Mouse (Mus musculus): Measurements from ENCODE around the gene Asb4. TPM values are rescaled to one million over a fixed set of nuclear protein-coding genes. Genes with fewer than 3 reads are reported as not detected.

Asb4 gene
- polyA plus RNA-seq, 1 experiment from 2014 or later = 17.9 TPM

- Histone ChIP-seq H3K9me3 (replicated peaks; ENCODE audit: control insufficient read depth, low read length, poor library complexity, severe bottlenecking) (no peaks in the 10 kb centered on the region), H3K36me3 (ENCODE audit: control insufficient read depth, insufficient read depth, low read length) (no peaks in the 10 kb centered on the region), H3K4me3 (ENCODE audit: low read depth, low read length) (no peak overlapping the region), H3K4me2 (ENCODE audit: low read length) (no peak overlapping the region), H3K27ac (ENCODE audit: low read length) (no peak overlapping the region), H3K27me3 (ENCODE audit: control insufficient read depth, insufficient read depth, low read depth, low read length) (no peaks in the 10 kb centered on the region), H3K9ac (ENCODE audit: low read depth, low read length) (no peak overlapping the region), H3K4me1 (ENCODE audit: control insufficient read depth, insufficient read depth, low read length) (peaks cover 43% of the 10 kb centered on the region)
- ATAC-seq = no peak
- WGBS = 20% methylated on average over 7 of the region's 7 CpGs
Observed at GRCm38 (mm10) chr6:5385161-5385640, 2.0 kb downstream of the Asb4 start.

- Histone ChIP-seq H3K27ac (ENCODE audit: low read length) (no peak overlapping the region), H3K4me2 (ENCODE audit: low read length) (no peak overlapping the region), H3K9me3 (replicated peaks; ENCODE audit: control insufficient read depth, low read length, poor library complexity, severe bottlenecking) (no peaks in the 10 kb centered on the region), H3K36me3 (ENCODE audit: control insufficient read depth, insufficient read depth, low read length) (no peaks in the 10 kb centered on the region), H3K9ac (ENCODE audit: low read depth, low read length) (no peak overlapping the region), H3K4me3 (ENCODE audit: low read depth, low read length) (no peak overlapping the region), H3K4me1 (ENCODE audit: control insufficient read depth, insufficient read depth, low read length) (peaks cover 35% of the 10 kb centered on the region), H3K27me3 (ENCODE audit: control insufficient read depth, insufficient read depth, low read depth, low read length) (no peaks in the 10 kb centered on the region)
- WGBS = 92% methylated on average over 4 of the region's 4 CpGs
- no peak for ATAC-seq
Observed at GRCm38 (mm10) chr6:5386486-5386885, 3.3 kb downstream of the Asb4 start.

GRCm38 (mm10) chr6:5387396-5387795, 4.2 kb downstream of the Asb4 start:
- peaks cover 27% of the 10 kb centered on the region for H3K4me1 ChIP-seq (ENCODE audit: control insufficient read depth, insufficient read depth, low read length)
- H3K27me3 ChIP-seq (ENCODE audit: control insufficient read depth, insufficient read depth, low read depth, low read length) = no peaks in the 10 kb centered on the region
- WGBS = 13% methylated on average over 2 of the region's 2 CpGs
- H3K9me3 ChIP-seq (replicated peaks; ENCODE audit: control insufficient read depth, low read length, poor library complexity, severe bottlenecking) = no peaks in the 10 kb centered on the region
- no peak overlapping the region for H3K4me2 ChIP-seq (ENCODE audit: low read length)
- H3K4me3 ChIP-seq (ENCODE audit: low read depth, low read length) = no peak overlapping the region
- no peak overlapping the region for H3K9ac ChIP-seq (ENCODE audit: low read depth, low read length)
- H3K36me3 ChIP-seq (ENCODE audit: control insufficient read depth, insufficient read depth, low read length) = no peaks in the 10 kb centered on the region
- no peak overlapping the region for H3K27ac ChIP-seq (ENCODE audit: low read length)
- no peak for ATAC-seq

DNA sequence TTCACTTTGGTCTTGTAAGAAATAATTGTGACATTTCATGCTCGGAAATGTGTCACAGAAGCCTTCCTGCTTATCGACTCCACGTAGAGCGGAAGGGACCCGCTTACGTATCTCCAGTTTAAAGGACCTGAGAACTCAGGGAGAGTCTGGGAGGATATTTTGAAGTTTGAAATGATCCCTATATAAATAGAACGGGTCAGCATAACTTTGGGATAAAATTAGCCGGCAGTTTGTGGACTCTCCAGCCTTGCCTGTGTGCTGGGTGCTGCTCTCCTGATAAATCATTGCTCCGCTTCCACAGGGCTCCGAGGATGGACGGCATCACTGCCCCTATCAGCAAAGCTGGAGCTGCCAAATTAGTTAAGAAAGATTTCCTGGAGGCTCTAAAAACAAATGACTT, 7.1 kb downstream of the Asb4 start:
- H3K9me3 ChIP-seq (replicated peaks; ENCODE audit: control insufficient read depth, low read length, poor library complexity, severe bottlenecking) = no peaks in the 10 kb centered on the region
- ATAC-seq = no peak
- no peak overlapping the region for H3K9ac ChIP-seq (ENCODE audit: low read depth, low read length)
- WGBS = 9% methylated on average over 11 of the region's 11 CpGs
- no peak overlapping the region for H3K27ac ChIP-seq (ENCODE audit: low read length)
- H3K4me3 ChIP-seq (ENCODE audit: low read depth, low read length) = peak overlapping the region; percentile 28
- H3K4me1 ChIP-seq (ENCODE audit: control insufficient read depth, insufficient read depth, low read length) = peaks cover 6% of the 10 kb centered on the region
- no peaks in the 10 kb centered on the region for H3K36me3 ChIP-seq (ENCODE audit: control insufficient read depth, insufficient read depth, low read length)
- peak overlapping the region; percentile 48 for H3K4me2 ChIP-seq (ENCODE audit: low read length)
- H3K27me3 ChIP-seq (ENCODE audit: control insufficient read depth, insufficient read depth, low read depth, low read length) = peaks cover 4% of the 10 kb centered on the region; the same call in 1 of the 2 replicates

DNA sequence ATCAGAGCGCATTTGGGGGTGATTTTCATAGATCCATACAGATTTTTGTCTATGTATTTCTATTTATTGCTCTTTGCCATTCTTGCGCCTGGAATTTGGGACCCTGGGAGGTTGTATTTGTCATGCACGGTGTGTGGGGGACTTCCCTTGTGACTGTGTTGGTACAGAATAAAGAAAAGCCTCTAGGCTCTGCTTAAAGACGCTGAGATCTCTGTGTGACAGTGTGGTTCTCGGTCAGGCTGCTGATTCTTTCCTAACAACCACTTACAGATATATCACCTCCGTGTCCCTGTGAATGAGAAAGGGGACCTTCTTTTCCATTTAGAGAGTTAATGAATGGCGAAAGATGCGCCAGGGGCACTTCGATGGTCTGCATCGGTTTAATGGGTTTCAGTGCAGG, 7.8 kb downstream of the Asb4 start:
- Histone ChIP-seq H3K4me3 (ENCODE audit: low read depth, low read length) (0 out of 2 replicates have a peak overlapping the region, but pooled peaks have one; percentile 3), H3K9me3 (replicated peaks; ENCODE audit: control insufficient read depth, low read length, poor library complexity, severe bottlenecking) (no peaks in the 10 kb centered on the region), H3K4me1 (ENCODE audit: control insufficient read depth, insufficient read depth, low read length) (peaks cover 6% of the 10 kb centered on the region), H3K27ac (ENCODE audit: low read length) (no peak overlapping the region), H3K36me3 (ENCODE audit: control insufficient read depth, insufficient read depth, low read length) (no peaks in the 10 kb centered on the region), H3K27me3 (ENCODE audit: control insufficient read depth, insufficient read depth, low read depth, low read length) (peaks cover 4% of the 10 kb centered on the region; the same call in 1 of the 2 replicates), H3K4me2 (ENCODE audit: low read length) (peak overlapping the region; percentile 37), H3K9ac (ENCODE audit: low read depth, low read length) (no peak overlapping the region)
- WGBS = 13% methylated on average over 10 of the region's 10 CpGs
- ATAC-seq = no peak

GRCm38 (mm10) chr6:5394971-5395370, 11.8 kb downstream of the Asb4 start:
- H3K9me3 ChIP-seq (replicated peaks; ENCODE audit: control insufficient read depth, low read length, poor library complexity, severe bottlenecking) = no peaks in the 10 kb centered on the region
- peaks cover 4% of the 10 kb centered on the region; the same call in 1 of the 2 replicates for H3K27me3 ChIP-seq (ENCODE audit: control insufficient read depth, insufficient read depth, low read depth, low read length)
- no peak overlapping the region for H3K27ac ChIP-seq (ENCODE audit: low read length)
- WGBS = 11% methylated on average over 4 of the region's 4 CpGs
- no peak overlapping the region for H3K4me3 ChIP-seq (ENCODE audit: low read depth, low read length)
- no peak overlapping the region for H3K4me2 ChIP-seq (ENCODE audit: low read length)
- no peaks in the 10 kb centered on the region for H3K36me3 ChIP-seq (ENCODE audit: control insufficient read depth, insufficient read depth, low read length)
- H3K9ac ChIP-seq (ENCODE audit: low read depth, low read length) = no peak overlapping the region
- ATAC-seq = no peak
- H3K4me1 ChIP-seq (ENCODE audit: control insufficient read depth, insufficient read depth, low read length) = peaks cover 6% of the 10 kb centered on the region

GRCm38 (mm10) chr6:5396797-5397196, 13.6 kb downstream of the Asb4 start:
- Histone ChIP-seq H3K4me3 (ENCODE audit: low read depth, low read length) (no peak overlapping the region), H3K4me1 (ENCODE audit: control insufficient read depth, insufficient read depth, low read length) (no peaks in the 10 kb centered on the region), H3K36me3 (ENCODE audit: control insufficient read depth, insufficient read depth, low read length) (no peaks in the 10 kb centered on the region), H3K27me3 (ENCODE audit: control insufficient read depth, insufficient read depth, low read depth, low read length) (peaks cover 4% of the 10 kb centered on the region; the same call in 1 of the 2 replicates), H3K4me2 (ENCODE audit: low read length) (no peak overlapping the region), H3K9me3 (replicated peaks; ENCODE audit: control insufficient read depth, low read length, poor library complexity, severe bottlenecking) (no peaks in the 10 kb centered on the region), H3K9ac (ENCODE audit: low read depth, low read length) (no peak overlapping the region), H3K27ac (ENCODE audit: low read length) (no peak overlapping the region)
- WGBS = 51% methylated on average over 3 of the region's 3 CpGs
- ATAC-seq = no peak

DNA sequence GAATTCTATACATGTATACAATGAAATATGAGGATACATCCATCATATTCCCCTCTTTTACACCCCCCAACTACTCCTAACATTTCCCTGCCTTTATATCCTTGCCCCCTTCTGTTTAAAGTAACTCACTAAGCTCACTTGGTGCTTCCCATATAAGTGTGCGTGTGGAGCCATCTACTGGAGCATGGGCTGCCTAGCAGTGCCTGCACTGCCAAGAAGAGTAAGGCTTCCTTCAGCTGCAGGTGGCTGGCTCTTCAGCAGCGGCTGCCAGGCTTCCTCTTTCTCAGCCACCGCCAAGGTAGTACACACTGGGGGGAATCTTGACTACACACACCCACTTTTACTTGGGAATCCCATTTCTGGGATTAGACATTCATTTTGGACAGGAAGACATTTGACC, 18.2 kb downstream of the Asb4 start:
- Histone ChIP-seq H3K27me3 (ENCODE audit: control insufficient read depth, insufficient read depth, low read depth, low read length) (no peaks in the 10 kb centered on the region), H3K9me3 (replicated peaks; ENCODE audit: control insufficient read depth, low read length, poor library complexity, severe bottlenecking) (no peaks in the 10 kb centered on the region), H3K4me3 (ENCODE audit: low read depth, low read length) (no peak overlapping the region), H3K4me2 (ENCODE audit: low read length) (no peak overlapping the region), H3K27ac (ENCODE audit: low read length) (no peak overlapping the region), H3K4me1 (ENCODE audit: control insufficient read depth, insufficient read depth, low read length) (peaks cover 14% of the 10 kb centered on the region), H3K36me3 (ENCODE audit: control insufficient read depth, insufficient read depth, low read length) (no peaks in the 10 kb centered on the region), H3K9ac (ENCODE audit: low read depth, low read length) (no peak overlapping the region)
- 4% methylated on average over 3 of the region's 3 CpGs for WGBS
- peak; percentile 86 for ATAC-seq

DNA sequence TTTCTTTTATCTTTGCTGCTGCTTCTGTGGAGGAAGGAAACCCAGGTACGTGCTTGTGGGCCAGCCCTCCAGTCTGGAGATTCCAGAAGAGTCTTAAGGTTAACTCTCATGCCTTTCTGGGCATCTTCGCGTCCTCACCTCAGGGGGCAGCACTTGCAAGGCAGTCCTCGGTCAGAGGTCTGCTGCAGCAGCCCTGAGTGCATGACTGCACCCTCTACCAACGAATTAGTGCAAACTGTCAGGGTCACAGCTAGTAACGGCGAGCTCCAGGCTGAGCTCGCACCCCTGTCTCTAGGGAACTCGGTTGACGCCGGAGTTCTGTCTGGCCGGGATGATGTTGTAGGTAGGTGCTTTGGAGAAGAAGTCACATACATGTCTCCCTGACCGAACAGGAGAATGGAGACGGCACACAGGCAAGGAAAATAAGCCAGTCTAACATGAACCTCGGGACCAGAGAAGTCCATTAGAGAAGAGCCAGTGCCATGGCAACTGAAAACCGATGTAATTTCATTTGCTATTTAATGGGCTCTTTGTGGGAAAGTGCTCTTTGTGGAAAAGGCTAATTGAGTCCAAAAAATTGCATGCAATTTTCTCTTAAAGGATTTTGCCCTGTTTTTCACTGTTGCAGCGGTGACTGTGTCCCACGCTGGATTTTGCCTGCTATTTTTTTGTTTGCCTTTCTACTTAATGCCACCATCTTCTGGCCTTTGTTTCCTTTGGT, 20.1 kb downstream of the Asb4 start:
- peak overlapping the region; percentile 64 for H3K4me2 ChIP-seq (ENCODE audit: low read length)
- 5% methylated on average over 18 of the region's 18 CpGs for WGBS
- H3K27ac ChIP-seq (ENCODE audit: low read length) = peak overlapping the region; percentile 78
- ATAC-seq = peak; percentile 77
- H3K9ac ChIP-seq (ENCODE audit: low read depth, low read length) = 0 out of 2 replicates have a peak overlapping the region, but pooled peaks have one; percentile 30
- H3K36me3 ChIP-seq (ENCODE audit: control insufficient read depth, insufficient read depth, low read length) = no peaks in the 10 kb centered on the region
- H3K27me3 ChIP-seq (ENCODE audit: control insufficient read depth, insufficient read depth, low read depth, low read length) = no peaks in the 10 kb centered on the region
- H3K9me3 ChIP-seq (replicated peaks; ENCODE audit: control insufficient read depth, low read length, poor library complexity, severe bottlenecking) = no peaks in the 10 kb centered on the region
- H3K4me1 ChIP-seq (ENCODE audit: control insufficient read depth, insufficient read depth, low read length) = peaks cover 20% of the 10 kb centered on the region
- H3K4me3 ChIP-seq (ENCODE audit: low read depth, low read length) = peak overlapping the region; percentile 20; the same call in 1 of the 2 replicates
